Mouse (Mus musculus): ENCODE measurements around the gene Dock9.

- TF ChIP-seq MEF2A (IDR thresholded peaks at IDR 0.05; ENCODE audit: borderline replicate concordance, low read depth, low read length), result no peak
- TF ChIP-seq KAT2A (IDR thresholded peaks at IDR 0.05; ENCODE audit: insufficient replicate concordance, low read length), result no peak
- TF ChIP-seq EP300 (IDR thresholded peaks at IDR 0.05; ENCODE audit: low read length), result no peak
- TF ChIP-seq TCF12 (IDR thresholded peaks at IDR 0.05; ENCODE audit: low read depth, low read length), result no peak
- no peak for TF ChIP-seq CTCF (conservative IDR thresholded peaks at IDR 0.05 in 1 of 2, IDR thresholded peaks at IDR 0.05 in 1 of 2; ENCODE audit: low read depth in 2 of 2, low read length in 2 of 2)
These were observed 42.6 kb upstream of the Dock9 start for GRCm38 (mm10) chr14:121840217-121840616.

Data from CH12.LX (cell line).